Mouse (Mus musculus) layer of hippocampus, postnatal 10 days (tissue): ENCODE data around the gene Mthfd2l. TPM values are rescaled to one million over a fixed set of nuclear protein-coding genes. Genes with fewer than 3 reads are reported as not detected.

Experiments
- DNase-seq, 2 experiments: peaks; one replicate each; pipeline ENCODE4 v3.0.0; 2021; ENCODE audit warnings: low spot score in 2 of 2
- long read RNA-seq: library from polyadenylated mRNA; stranded (forward); transcript quantifications from one replicate; pipeline ENCODE4 v2.0.0, GENCODE M21; 2023
- total RNA-seq, 2 experiments: library from RNA; stranded (reverse); gene quantifications; 2 replicates each; pipeline ENCODE4 v1.2.3; 2021

Gene Mthfd2l
- 10 to 100 TPM; 17.7 to 20.9 TPM for total RNA-seq
- long read RNA-seq, transcript Mthfd2l-203 (2 exons, 688 nt): major isoform, 16 of 25 reads
- long read RNA-seq, partial matches to known transcripts: 0 of 25 reads
- long read RNA-seq, other reads (novel, unspliced or antisense): 5 of 25 reads

DNA sequence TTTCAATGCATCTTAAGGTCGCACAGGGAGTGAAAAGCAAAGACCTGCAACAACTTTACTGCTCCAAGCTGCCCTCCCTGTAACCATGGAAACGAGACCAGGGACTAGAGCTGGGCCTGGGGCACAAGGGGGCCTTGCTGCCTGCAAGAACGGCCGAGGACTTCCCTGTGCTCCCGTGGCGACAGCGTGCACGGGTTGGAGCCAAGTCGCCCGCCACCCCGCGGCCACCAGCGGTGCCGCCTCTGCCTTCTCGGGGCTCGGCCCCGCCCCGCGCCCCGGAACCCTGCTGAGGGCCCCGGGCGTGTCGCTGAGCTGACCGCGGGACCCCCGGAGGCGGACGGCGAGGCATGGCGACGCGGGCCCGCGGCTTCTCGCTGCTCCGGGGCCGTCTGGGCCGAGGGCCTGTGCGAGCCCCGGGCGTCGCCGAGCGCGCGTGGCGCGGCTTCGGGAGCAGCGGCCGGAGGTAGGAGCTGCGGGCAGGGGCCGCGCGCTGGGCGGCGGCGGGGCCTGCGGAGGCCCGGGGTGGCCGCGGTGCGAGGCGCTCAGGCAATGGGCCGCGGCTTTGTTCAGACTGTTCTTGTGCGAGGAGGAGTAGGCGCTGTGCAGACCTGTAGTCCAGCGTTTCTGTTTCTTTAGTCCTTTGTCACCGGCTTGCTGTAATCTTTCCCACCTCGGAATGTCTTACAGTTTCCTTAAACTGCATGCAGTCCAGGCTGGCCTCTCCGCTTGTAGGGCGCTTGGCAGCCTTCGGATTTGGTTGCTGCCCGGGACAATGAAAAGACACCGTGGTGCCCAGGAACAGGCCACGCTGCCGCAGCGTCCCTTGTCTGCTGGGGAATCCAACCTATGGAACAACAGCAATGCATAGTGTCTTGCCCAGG, at the start of gene Mthfd2l:
TSS of gene Mthfd2l (plus strand) at position 147 of the 881 bp plus-strand sequence.
- peak; percentile 81 to 88 for DNase-seq

DNA sequence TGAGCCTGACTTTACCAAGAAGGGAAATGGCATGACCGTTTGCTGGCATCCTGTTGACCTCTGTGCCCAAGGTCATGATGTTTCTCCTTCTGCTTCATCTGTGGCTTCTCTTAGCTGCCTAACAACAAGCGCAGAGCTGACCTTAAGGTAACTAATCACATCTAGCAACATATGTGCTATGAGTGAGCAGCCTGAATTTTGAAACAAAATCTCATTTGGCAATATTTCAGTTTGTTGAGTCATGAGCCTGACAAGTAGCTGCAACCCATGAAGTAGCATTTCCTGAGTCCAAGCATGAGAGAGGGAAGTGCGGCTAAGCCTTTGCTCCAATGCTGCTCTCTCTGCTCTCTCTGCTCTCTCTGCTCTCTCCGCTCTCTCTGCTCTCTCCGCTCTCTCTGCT, 49.2 kb upstream of the Mthfd2l start:
- DNase-seq: no peak

DNA sequence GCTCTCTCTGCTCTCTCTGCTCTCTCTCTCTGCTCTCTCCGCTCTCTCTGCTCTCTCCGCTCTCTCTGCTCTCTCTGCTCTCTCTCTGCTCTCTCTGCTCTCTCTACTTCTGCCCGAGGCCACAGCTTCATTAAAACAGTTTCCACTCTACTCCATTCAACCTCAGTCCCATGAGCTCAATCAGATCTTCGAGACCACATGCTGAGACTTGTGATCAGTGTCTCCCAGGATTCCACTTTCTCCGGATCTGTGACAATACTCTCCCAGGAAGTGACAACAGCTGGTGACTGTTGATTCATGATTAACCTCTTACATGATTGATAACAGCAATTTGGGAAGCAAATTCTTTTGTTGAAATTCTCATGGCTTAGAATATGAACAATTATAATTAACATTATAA, 48.8 kb upstream of the Mthfd2l start:
- no peak for DNase-seq

DNA sequence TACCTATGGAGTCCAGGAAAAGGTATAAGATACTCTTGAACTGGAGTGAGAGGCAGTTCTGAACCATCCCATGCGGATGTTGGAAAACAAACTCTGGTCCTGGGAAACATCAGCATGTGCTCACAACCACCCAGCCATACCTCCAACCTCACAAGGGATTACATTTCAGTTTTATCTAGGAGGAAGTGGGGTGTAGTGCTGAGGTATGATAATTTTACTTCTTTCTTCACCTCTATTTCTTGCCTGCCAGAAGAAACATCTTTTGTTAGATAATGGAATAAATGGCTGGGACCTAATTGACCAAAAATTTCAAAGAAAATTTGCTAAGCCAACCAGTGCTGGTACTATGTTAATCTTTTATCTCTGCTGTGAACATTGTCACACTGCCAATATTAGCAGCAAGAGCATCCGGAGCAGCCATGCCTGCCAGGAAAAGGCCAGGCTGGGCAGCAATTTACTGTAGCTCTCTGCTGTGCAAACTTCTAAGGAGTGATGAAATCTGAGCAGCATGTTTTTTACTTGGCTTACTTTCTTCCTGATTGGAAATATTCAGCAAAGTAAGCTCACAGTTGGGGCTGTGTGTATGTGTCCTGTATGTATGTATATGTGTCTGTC, 46.2 kb upstream of the Mthfd2l start:
- no peak for DNase-seq

DNA sequence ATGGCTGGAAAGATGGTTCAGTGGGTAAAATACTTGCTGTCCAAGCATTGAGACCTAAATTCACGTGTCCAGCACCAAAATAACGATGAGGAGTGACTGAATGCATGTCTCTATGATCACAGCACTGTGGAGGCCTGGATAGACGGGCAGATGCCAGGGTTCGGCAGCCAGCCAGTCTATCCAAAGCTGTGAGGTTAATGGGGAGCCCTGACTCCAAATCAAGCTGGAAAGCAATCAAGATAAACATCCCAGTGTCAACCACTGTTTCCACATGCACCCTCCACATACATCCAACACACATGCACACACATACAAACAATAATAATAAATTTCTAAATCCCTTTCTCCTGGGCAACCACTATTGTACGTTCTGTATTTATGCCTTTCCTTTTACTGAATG, 42.3 kb upstream of the Mthfd2l start:
- DNase-seq: no peak

DNA sequence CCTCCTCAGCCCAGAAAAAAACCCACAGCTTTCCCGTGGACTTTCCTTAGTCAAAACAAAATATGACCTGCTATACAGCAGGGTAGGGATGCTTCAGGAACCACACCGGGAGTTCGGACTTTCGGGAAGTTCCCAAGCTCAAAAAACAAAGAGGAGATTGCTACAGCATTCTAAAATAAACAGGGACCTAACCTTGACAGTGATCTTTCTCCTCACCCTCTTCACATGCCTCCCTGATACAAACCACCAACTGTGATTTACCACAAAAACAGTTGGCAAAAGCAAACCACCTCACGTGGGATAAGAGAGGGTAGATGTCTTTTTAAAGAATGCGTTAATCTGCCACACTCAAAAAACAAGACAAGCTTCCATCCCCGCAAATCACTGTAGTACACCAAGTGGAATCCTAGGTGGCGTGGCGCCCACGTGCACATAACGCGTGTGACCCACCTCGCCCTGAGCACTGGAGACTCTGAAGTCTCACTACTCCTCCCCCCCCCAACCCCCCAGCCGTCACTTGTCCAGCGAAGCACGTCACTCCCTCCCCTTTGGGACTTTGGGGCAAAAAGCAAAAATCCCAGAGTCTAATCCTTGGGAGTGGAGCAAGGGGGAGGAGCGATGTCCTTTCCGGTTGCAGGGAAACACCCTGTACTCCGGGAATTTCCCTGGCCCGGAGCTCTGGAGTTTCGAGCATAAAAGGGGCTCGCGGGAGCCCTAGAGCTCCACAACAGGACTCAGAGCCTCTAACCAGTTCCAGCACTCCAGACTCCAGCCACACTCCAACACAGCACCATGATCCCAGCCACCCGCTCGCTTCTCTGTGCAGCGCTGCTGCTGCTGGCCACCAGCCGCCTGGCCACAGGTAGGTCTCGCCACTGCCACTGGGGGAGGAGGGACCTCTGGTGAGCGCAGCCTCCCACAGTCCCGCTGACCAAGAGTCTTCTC, 40.1 kb upstream of the Mthfd2l start, which contains the start of gene Cxcl1:
TSS of gene Cxcl1 (plus strand) at position 723 of the 945 bp plus-strand sequence.
- peak in 1 of 2 experiments; percentile 40 for DNase-seq

DNA sequence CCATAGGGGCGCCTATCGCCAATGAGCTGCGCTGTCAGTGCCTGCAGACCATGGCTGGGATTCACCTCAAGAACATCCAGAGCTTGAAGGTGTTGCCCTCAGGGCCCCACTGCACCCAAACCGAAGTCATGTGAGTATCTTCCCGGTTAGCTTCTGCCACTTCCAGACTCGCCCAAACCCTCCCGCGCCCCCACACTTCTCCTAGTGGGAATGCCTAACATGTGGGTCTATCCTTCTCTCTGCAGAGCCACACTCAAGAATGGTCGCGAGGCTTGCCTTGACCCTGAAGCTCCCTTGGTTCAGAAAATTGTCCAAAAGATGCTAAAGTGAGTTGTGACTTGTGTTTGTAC, 39.5 kb upstream of the Mthfd2l start:
- DNase-seq: no peak

DNA sequence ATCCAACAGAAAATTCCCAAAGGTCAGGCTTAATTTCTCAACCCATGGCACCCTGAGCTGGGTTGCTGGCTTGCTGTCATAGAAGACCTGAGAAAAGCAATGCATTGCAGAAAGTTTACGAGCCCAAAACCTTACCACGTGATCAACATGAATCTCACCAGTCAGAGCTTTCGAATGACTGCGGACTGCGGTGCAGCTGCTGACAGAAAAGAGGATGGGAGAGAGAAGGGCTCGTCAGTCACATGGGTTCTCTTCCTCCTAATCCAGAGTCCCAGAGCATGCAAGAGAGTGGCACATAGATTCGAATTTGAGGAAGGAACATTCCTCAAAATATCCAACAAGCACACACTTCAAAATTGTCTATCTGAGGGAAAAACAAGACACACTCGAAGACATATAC, 36.7 kb upstream of the Mthfd2l start:
- DNase-seq: no peak

DNA sequence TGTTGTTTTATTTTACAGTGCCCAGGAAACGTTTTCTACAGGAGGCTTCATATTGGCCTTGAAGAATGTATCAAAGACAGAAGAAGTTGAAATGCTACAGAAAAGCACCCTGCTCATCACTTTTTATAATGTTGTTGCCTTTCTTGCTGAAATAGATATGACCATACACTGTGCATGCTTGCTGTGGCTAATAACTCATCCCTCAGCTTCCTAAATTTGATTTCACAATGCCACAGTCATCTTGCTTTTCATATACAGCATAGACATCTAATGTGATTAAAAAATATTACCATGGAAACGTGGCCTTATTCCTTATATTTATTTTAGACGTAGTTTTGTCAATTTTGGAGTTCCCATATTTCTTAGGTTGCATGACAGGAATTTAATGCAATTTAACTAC, 33.5 kb upstream of the Mthfd2l start:
- DNase-seq: no peak

DNA sequence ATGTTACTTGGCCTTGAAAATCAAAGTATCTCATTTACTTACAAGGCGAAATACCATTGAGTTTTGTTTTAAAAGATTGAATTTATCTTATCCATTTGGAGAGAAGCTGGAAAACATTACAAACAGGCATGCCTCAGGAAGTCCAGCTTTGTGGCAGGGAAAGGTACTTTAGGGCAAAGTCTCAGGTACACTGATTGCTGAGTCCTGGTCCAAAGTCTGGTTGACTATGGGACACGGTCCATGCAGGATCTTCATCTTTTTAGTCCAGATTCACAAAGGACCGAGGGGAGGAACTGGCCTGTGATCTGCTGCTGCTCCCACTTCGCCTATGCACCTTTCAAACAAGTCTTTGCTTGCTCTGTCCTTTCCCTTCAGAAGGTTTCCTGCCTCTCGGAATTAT, 31.6 kb upstream of the Mthfd2l start:
- no peak for DNase-seq

DNA sequence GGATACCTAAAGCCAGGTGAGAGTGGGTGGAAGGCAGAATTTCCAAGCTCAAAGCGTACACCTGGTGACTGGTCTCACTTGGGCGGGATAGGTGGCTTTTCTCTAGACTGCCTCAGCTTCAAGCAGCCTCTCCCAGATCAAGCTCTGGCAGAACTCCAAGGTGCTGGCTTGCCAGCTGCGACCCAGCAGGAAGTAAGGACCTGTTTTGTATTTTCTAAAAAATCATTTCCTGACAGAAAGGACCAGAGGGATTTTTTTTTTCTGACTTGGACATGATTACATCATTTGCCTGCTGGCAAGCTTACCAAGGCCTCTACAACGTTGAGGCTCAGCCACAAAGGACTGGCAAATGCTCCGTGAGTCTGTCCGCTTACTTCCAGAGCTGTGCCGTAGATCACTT, 30.8 kb upstream of the Mthfd2l start:
- peak in 1 of 2 experiments; percentile 44 for DNase-seq

DNA sequence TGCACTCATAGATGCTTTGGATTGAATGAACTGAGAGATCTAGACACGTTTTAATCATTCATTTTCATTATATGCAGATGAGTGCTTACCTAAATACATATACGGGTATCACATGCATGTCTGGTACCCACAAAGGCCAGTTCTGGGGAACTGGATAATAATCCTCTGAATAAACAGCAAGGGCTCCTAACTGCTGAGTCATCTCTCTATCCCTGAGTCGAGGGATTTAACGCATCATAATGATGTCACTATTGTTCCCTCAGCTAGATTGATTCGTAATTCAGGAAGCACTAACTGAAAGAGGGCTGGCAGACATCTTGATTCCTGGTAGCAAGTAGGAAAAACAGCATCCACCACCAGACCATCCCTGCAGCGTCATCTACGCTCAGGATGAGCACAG, 30.2 kb upstream of the Mthfd2l start:
- DNase-seq: no peak

DNA sequence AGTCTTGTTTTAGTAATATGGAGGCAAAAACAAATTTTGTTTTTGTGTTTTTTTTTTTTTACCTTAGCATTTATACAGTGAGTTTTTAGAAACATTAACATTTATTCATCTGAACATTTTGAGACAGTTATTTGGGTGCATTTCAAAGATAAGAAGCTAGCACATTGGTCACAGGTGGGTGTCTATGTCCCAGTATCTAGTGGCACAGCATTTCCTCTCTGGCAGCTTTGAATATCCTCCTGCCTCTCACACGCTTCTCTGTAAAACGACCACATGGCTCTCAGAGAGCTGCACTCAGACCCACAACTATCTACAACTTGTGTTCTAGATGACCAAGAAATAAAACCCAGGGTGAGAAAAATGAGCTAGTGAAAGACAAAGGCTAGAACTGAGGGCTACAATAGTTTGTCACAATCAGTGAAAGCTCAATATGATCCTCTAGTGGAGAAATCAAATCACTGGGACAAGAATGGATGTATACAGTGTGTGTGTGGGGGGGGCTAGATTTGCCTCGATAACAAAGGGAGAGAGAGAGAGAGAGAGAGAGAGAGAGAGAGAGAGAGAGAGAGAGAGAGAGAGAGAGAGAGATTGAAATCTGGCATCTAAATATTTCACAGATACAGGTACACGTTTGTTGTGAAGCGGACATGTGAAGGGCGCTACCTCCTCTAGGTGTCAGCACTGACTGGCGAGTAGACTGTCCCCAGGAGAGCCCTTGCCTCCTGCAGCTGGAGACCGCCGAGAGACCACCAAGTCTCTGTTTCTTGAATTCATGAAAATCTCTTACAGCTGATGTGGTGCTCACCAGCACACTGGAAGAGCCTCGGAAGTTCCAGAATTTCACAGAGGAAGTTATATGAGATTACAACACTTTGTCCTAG, 28.3 kb upstream of the Mthfd2l start:
- DNase-seq: no peak

DNA sequence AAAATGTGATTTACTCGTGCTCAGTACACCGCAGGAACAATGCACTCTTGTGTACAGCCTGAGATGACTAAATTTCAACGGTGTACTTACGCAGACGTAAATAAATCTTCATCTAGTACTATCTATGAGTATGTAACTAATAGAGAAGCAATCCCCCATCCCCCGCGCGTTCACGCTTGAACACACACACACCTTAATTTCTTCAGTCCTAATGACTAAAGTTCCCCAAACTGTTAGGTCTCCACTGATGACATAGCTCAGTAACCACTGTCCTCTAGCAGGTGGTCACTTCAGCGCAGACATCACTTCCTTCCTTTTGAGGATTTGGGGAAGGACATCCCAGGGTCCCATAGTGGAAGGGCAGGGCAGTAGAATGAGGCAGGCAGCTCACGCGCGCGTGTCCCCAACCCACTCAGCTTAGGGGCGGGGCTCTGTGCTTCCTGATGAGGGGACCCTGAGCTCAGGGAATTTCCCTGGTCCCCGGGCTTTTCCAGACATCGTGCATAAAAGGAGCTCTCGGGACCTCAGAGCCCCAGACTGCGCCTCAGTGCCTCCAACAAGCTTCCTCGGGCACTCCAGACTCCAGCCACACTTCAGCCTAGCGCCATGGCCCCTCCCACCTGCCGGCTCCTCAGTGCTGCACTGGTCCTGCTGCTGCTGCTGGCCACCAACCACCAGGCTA, 27.4 kb upstream of the Mthfd2l start, which contains the start of gene Cxcl2:
TSS of gene Cxcl2 (plus strand) at position 533 of the 682 bp plus-strand sequence.
- DNase-seq: no peak

DNA sequence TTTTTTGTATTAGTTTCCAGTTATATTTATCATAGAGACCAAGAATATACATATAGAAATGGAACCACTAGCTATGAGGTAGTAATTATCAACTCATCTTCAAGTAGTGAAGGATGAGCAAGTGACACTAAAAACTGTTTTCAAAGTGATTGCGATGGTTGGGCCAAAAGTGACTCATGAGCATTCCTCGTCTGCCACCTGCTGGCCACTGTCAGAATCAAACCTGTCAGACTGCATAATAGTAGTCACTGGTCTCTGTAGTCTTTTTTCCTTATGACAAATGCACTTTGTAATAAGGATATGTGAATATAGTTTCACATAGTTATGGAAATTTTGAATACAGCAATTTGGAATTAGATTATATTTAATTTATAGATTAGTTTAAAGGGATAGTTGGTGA, 21.9 kb upstream of the Mthfd2l start:
- DNase-seq: peak; percentile 75 to 79

DNA sequence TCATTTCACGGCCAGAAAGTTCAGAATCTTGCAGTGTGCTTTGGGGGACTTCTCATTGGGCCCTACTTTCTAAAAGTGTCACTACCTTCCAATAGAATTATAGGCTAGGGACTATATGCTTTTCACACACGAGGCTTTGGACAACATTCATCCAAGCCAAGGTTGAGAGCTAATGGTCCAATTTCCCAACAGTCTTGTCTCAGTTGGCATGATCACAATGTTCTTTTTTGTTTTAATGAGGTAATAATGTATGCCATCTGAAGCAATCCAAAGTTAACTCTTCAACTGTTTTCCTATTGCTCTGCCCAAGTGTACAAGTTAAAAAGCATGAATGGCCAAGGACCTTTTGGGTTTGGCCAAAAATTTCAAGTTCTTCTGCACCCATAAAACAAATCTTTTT, 11.4 kb upstream of the Mthfd2l start:
- DNase-seq: no peak

DNA sequence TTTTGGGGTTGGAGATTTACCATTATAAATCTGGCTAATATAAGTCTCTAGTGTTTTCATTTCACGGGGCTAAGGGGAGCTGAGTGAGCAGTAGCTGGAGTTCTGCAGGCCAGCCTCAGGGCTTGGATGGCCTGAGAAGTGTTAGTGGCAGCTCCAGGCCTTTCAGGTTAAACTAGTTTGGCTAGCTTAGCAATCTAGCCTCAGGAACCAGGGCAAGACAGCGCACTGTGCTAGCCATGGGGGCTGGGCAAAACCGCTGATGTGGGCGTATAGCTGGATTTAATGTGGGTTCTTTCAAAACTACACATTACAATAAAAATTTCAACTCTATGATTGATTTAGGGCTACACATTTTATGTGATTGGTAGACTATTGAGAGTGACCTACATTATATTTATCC, 8.0 kb upstream of the Mthfd2l start:
- DNase-seq: no peak

DNA sequence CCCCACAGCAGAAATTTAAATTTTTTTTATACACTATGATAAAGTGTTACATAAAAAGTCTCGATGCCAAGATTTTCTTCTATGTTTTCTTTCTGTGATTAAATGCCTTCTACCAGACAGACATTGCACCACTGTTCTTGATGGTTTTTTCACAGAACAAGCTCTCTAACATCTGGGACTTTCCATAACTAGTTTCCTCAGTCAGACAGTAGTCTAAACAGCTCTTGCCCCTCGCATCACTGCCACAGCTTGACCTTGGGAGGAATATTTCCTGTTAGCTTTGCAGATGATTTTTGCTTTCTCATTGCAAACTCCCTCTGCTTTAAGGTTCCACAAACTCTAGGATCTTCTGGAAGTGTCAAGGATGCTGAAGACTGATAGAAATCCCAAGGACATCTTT, 371 bp upstream of the Mthfd2l start:
- DNase-seq: no peak

DNA sequence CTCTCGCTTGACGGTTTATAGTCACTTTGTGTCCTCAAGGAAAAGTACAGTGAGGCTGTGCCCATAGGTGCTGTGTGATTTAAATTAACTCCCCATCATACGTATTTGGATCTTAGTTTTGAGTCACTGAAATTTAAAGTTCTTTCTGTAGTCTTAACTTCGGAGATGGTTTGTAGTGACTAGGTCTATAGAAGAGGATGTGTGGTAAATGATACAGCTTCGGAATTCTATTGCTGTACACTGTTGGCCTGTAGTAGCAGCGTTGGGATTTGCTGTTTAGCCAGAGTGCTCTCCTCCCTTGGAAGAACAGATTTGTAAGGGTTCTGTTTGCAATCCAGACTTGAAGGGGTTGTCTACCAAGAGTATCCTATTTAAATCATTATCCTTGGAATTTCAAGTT, 994 bp downstream of the Mthfd2l start:
- no peak for DNase-seq

DNA sequence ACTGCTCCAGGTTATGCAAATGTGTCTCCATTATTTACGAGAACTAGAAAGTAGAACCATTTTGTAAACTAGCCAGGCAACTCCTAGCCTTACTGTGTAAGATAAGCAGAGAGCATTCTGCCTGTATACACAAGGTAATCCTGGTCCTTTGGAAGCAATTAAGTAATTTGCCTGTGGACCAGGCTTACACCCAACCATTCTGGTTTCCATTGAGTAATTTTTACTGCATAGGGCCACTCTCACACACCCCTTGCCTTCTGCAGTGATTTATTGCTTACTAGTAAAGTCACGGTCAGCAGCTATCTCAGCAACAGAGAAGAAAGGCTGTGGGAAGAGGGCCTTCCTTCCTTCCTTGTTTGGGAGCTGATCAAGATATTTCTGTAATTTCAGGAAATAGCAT, 5.8 kb downstream of the Mthfd2l start:
- DNase-seq: no peak
